In genomic region chr11:54317361-54317760, GRCm38 (mm10) we compare ENCODE assay signal across 35 mouse cellular contexts. TPM values are rescaled to one million over a fixed set of nuclear protein-coding genes. Genes with fewer than 3 reads are reported as not detected.
DNase-seq lines count a peak whose midpoint lies in the region; ATAC-seq and TF ChIP-seq lines count a peak whose summit lies in the region.
"Had no signal": no experiment of that assay in that cellular context is flagged by ENCODE, and none has a peak within 500 bp of the region (broad histone marks: within the 10 kb centered on the region; RNA-seq: fewer than 3 reads in every experiment).

No protein-coding gene starts in this region.

- H3K27ac ChIP-seq in olfactory bulb, adult 2 months (ENCODE audit: insufficient read depth, low read depth, low read length), result 0 out of 2 replicates have a peak overlapping the region, but pooled peaks have one; percentile 8
- H3K27ac ChIP-seq in neural tube, embryonic 15.5 days (replicated peaks), result no peak overlapping the region
- H3K27ac ChIP-seq: hindbrain, embryonic 10.5 days; hindbrain, postnatal 0 days; liver, embryonic 13.5 days; neural tube, embryonic 12.5 days; stomach, embryonic 15.5 days had no signal

- H3K9me3 ChIP-seq in megakaryocyte, embryonic 14.5 days, result no peaks in the 10 kb centered on the region
- no peaks in the 10 kb centered on the region for H3K9me3 ChIP-seq in neural tube, embryonic 15.5 days (replicated peaks)
- H3K9me3 ChIP-seq: G1E; hindbrain, embryonic 10.5 days; liver, embryonic 13.5 days; neural tube, embryonic 12.5 days; stomach, embryonic 15.5 days had no signal

- DNase-seq in layer of hippocampus, adult 11-12 months (ENCODE audit: low spot score), result peak; percentile 49
- no peak for DNase-seq in layer of hippocampus, postnatal 14 days (ENCODE audit: low spot score in 2 of 2)
- peak; percentile 43 for DNase-seq in layer of hippocampus, adult 9-10 months (ENCODE audit: low spot score)
- DNase-seq: adrenal gland, postnatal 36 days; B cell, adult 2 months; cerebellum, adult 11 months; gastrocnemius, postnatal 10 days; kidney, postnatal 25 days; liver, embryonic 13.5 days; lung, adult 2 months; lung, postnatal 14 days; midbrain, embryonic 14.5 days; thymus, postnatal 36 days had no signal

- H3K9ac ChIP-seq in neural tube, embryonic 15.5 days (replicated peaks), result no peak overlapping the region
- H3K9ac ChIP-seq: liver, embryonic 13.5 days; neural tube, embryonic 12.5 days; stomach, embryonic 15.5 days had no signal

- peaks cover 18% of the 10 kb centered on the region for H3K4me1 ChIP-seq in megakaryocyte, embryonic 14.5 days
- peaks cover 45% of the 10 kb centered on the region for H3K4me1 ChIP-seq in olfactory bulb, adult 2 months (ENCODE audit: control insufficient read depth, insufficient read depth, low read length)
- peaks cover 27% of the 10 kb centered on the region for H3K4me1 ChIP-seq in neural tube, embryonic 15.5 days

- peak overlapping the region; percentile 59 for H3K4me3 ChIP-seq in megakaryocyte, embryonic 14.5 days (replicated peaks)
- H3K4me3 ChIP-seq in olfactory bulb, adult 2 months (ENCODE audit: insufficient read depth, low read depth, low read length), result no peak overlapping the region
- no peak overlapping the region for H3K4me3 ChIP-seq in neural tube, embryonic 15.5 days (replicated peaks)
- H3K4me3 ChIP-seq: hindbrain, embryonic 10.5 days; liver, embryonic 13.5 days; neural tube, embryonic 12.5 days; stomach, embryonic 15.5 days had no signal

- TF ChIP-seq POLR2A in olfactory bulb, adult 2 months (IDR thresholded peaks at IDR 0.05; ENCODE audit: insufficient read depth, low read depth, low read length), result no peak

- no peak for TF ChIP-seq CTCF in olfactory bulb, adult 2 months (IDR thresholded peaks at IDR 0.05; ENCODE audit: insufficient read depth, low read depth, low read length)

- peaks cover 74% of the 10 kb centered on the region for H3K27me3 ChIP-seq in megakaryocyte, embryonic 14.5 days (replicated peaks)
- no peaks in the 10 kb centered on the region for H3K27me3 ChIP-seq in neural tube, embryonic 15.5 days (replicated peaks)
- H3K27me3 ChIP-seq: CH12.LX; liver, embryonic 13.5 days; neural tube, embryonic 12.5 days; stomach, embryonic 15.5 days had no signal

- H3K4me2 ChIP-seq in neural tube, embryonic 15.5 days, result no peak overlapping the region
- H3K4me2 ChIP-seq: heart, embryonic 11.5 days; liver, embryonic 13.5 days; neural tube, embryonic 12.5 days; stomach, embryonic 15.5 days had no signal

- 56% methylated on average over 8 of the region's 8 CpGs for WGBS in olfactory bulb, adult 2 months
- 88% methylated on average over 8 of the region's 8 CpGs for WGBS in neural tube, embryonic 15.5 days

- no peaks in the 10 kb centered on the region for H3K36me3 ChIP-seq in megakaryocyte, embryonic 14.5 days (replicated peaks; ENCODE audit: low read length)
- H3K36me3 ChIP-seq in neural tube, embryonic 15.5 days, result peaks cover 19% of the 10 kb centered on the region
- H3K36me3 ChIP-seq: G1E; liver, embryonic 13.5 days; stomach, embryonic 15.5 days had no signal

- ATAC-seq in megakaryocyte, adult 5-6 weeks (ENCODE audit: poor library complexity, severe bottlenecking), result no peak
- no peak for ATAC-seq in neural tube, embryonic 15.5 days (ENCODE audit: low FRiP score)
- ATAC-seq: hindbrain, postnatal 0 days; intestine, embryonic 16.5 days; Patski had no signal

RNA-seq across cellular contexts. Expression of gene Acsl6, which starts 13.8 kb away (rescaled TPM):
- 100 to 1,000 TPM; 173 TPM for total RNA-seq in layer of hippocampus, postnatal 14 days (2021)
- not detected in 2 replicates for polyA plus RNA-seq in megakaryocyte, embryonic 14.5 days (2012; ENCODE audit: insufficient read depth, low replicate concordance)
- total RNA-seq in megakaryocyte, adult 5-6 weeks (2015), result 0.31 and 1.3 TPM in 2 replicates
- total RNA-seq in megakaryocyte, adult 5-6 weeks (2017), result 0.73 TPM in 1 of 2 replicates, not detected in the other
- 91.1 TPM in 1 of 2 replicates, not detected in the other for polyA plus RNA-seq in olfactory bulb, adult 2 months (2012; ENCODE audit: insufficient read depth, insufficient read length, low replicate concordance, missing spikeins)
- 40.1 and 47.3 TPM in 2 replicates for polyA plus RNA-seq in neural tube, embryonic 15.5 days (2015; fragmentation: Nextera tagmentation; extraction: Ambion mirVana)
- total RNA-seq: granulocyte monocyte progenitor cell, adult 5-6 weeks had no signal
- polyA plus RNA-seq: G1E had no signal

RNA-seq across cellular contexts. Expression of gene Il3, which starts 50.3 kb away (rescaled TPM):
- not detected for total RNA-seq in layer of hippocampus, postnatal 14 days (2021)
- not detected in 2 replicates for polyA plus RNA-seq in megakaryocyte, embryonic 14.5 days (2012; ENCODE audit: insufficient read depth, low replicate concordance)
- total RNA-seq in megakaryocyte, adult 5-6 weeks (2015), result not detected in 2 replicates
- total RNA-seq in megakaryocyte, adult 5-6 weeks (2017), result not detected in 2 replicates
- not detected in 2 replicates for polyA plus RNA-seq in olfactory bulb, adult 2 months (2012; ENCODE audit: insufficient read depth, insufficient read length, low replicate concordance, missing spikeins)
- polyA plus RNA-seq in neural tube, embryonic 15.5 days (2015; fragmentation: Nextera tagmentation; extraction: Ambion mirVana), result not detected in 2 replicates
- total RNA-seq: adrenal gland, adult 18-20 months; adrenal gland, postnatal 36 days; gastrocnemius, postnatal 10 days; granulocyte monocyte progenitor cell, adult 5-6 weeks; hindbrain, postnatal 0 days; left cerebral cortex, postnatal 25 days; megakaryocyte progenitor cell, adult 5-6 weeks had no signal
- polyA plus RNA-seq: embryonic facial prominence, embryonic 11.5 days; forebrain, embryonic 11.5 days; G1E; heart, embryonic 11.5 days; heart, postnatal 0 days; hindbrain, embryonic 10.5 days; hindbrain, postnatal 0 days; intestine, embryonic 16.5 days; kidney, embryonic 14.5 days; limb, embryonic 14.5 days; liver, embryonic 13.5 days; lung, adult 2 months; midbrain, embryonic 14.5 days; neural tube, embryonic 12.5 days; Patski; stomach, embryonic 15.5 days had no signal

RNA-seq across cellular contexts. Expression of gene Meikin, which starts 53.1 kb away (rescaled TPM):
- not detected for total RNA-seq in layer of hippocampus, postnatal 14 days (2021)
- not detected in 2 replicates for polyA plus RNA-seq in megakaryocyte, embryonic 14.5 days (2012; ENCODE audit: insufficient read depth, low replicate concordance)
- not detected in 2 replicates for total RNA-seq in megakaryocyte, adult 5-6 weeks (2015)
- total RNA-seq in megakaryocyte, adult 5-6 weeks (2017), result not detected in 2 replicates
- not detected in 2 replicates for polyA plus RNA-seq in olfactory bulb, adult 2 months (2012; ENCODE audit: insufficient read depth, insufficient read length, low replicate concordance, missing spikeins)
- not detected in 2 replicates for polyA plus RNA-seq in neural tube, embryonic 15.5 days (2015; fragmentation: Nextera tagmentation; extraction: Ambion mirVana)
- total RNA-seq: adrenal gland, adult 18-20 months; adrenal gland, postnatal 36 days; CH12.LX; G1E; gastrocnemius, postnatal 10 days; granulocyte monocyte progenitor cell, adult 5-6 weeks; hindbrain, postnatal 0 days; left cerebral cortex, postnatal 25 days; megakaryocyte progenitor cell, adult 5-6 weeks had no signal
- polyA plus RNA-seq: embryonic facial prominence, embryonic 11.5 days; forebrain, embryonic 11.5 days; G1E; heart, embryonic 11.5 days; heart, postnatal 0 days; hindbrain, embryonic 10.5 days; hindbrain, postnatal 0 days; intestine, embryonic 16.5 days; kidney, embryonic 14.5 days; limb, embryonic 14.5 days; liver, embryonic 13.5 days; lung, adult 2 months; midbrain, embryonic 14.5 days; neural tube, embryonic 12.5 days; Patski; stomach, embryonic 15.5 days had no signal

Comparison
In these comparisons a context has a peak if more than half of its experiments do, and no peak if none do; other contexts are left out.
1. DNase-seq: peak in layer of hippocampus, adult 11-12 months (single experiment) and layer of hippocampus, adult 9-10 months (single experiment); none in layer of hippocampus, postnatal 14 days (0 of 2).
2. RNA of gene Acsl6, which starts 13.8 kb away (polyA plus RNA-seq): 91.1 TPM in olfactory bulb, adult 2 months and 40.1 to 47.3 TPM in neural tube, embryonic 15.5 days; not detected in megakaryocyte, embryonic 14.5 days; every median in the first group is over 10 times any median in the second.